Mouse (Mus musculus) MEL (cell line): ENCODE measurements around the gene Bad. TPM values are rescaled to one million over a fixed set of nuclear protein-coding genes. Genes with fewer than 3 reads are reported as not detected.
A peak's percentile ranks its signal among the peaks of the same experiment; 100 is the strongest.

Source experiments
- DNase-seq: peaks from one replicate; pipeline ENCODE4 v3.0.0; 2011; ENCODE audit warnings: low read depth, low spot score
- H3K27ac ChIP-seq: 2 replicates; pipeline ENCODE4 v1.5.1; 2012; ENCODE audit warnings: low read depth, mild to moderate bottlenecking, control low read depth, low read length, moderate library complexity; ENCODE audit not compliant: control insufficient read depth
- H3K27me3 ChIP-seq, 2 experiments: fragments of 150-350 bp in 1 of 2; sonication (generic) in 1 of 2; 2 replicates each; pipeline ENCODE4 v1.6.1; 2012; ENCODE audit warnings: low read length in 2 of 2, mild to moderate bottlenecking in 2 of 2, improper control_type of control experiment in 1 of 2, moderate library complexity in 1 of 2; ENCODE audit not compliant: insufficient read depth in 2 of 2, control insufficient read depth in 1 of 2
- H3K36me3 ChIP-seq, 2 experiments: 2 replicates each; pipeline ENCODE4 v1.6.1; 2012 to 2014; ENCODE audit warnings: low read length in 2 of 2, improper control_type of control experiment in 1 of 2, inconsistent platforms in 1 of 2, mild to moderate bottlenecking in 1 of 2; ENCODE audit not compliant: insufficient read depth in 2 of 2, control insufficient read depth in 1 of 2
- H3K4me1 ChIP-seq, 2 experiments: fragments of 150-350 bp in 1 of 2; sonication (generic) in 1 of 2; 2 replicates each; pipeline ENCODE4 v1.6.1; 2012; ENCODE audit warnings: low read length in 2 of 2, improper control_type of control experiment in 1 of 2, mild to moderate bottlenecking in 1 of 2; ENCODE audit not compliant: insufficient read depth in 2 of 2, control insufficient read depth in 1 of 2
- H3K4me3 ChIP-seq, 2 experiments: fragments of 150-350 bp in 1 of 2; sonication (generic) in 1 of 2; 2 replicates each; pipeline ENCODE4 v1.5.1; 2012; ENCODE audit warnings: low read depth in 2 of 2, low read length in 2 of 2, mild to moderate bottlenecking in 2 of 2, moderate library complexity in 2 of 2, control low read depth in 1 of 2, improper control_type of control experiment in 1 of 2; ENCODE audit not compliant: control insufficient read depth in 1 of 2, insufficient read depth in 1 of 2
- H3K79me2 ChIP-seq: 2 replicates; pipeline ENCODE4 v1.6.1; 2012; ENCODE audit warnings: mild to moderate bottlenecking, low read length, moderate library complexity; ENCODE audit not compliant: control insufficient read depth, poor library complexity, insufficient read depth
- H3K9ac ChIP-seq: 2 replicates; pipeline ENCODE4 v1.6.1; 2012; ENCODE audit warnings: low read depth, mild to moderate bottlenecking, control low read depth, low read length, moderate library complexity; ENCODE audit not compliant: control insufficient read depth, poor library complexity, severe bottlenecking
- H3K9me3 ChIP-seq: fragments of 150-350 bp; sonication (generic); replicated peaks from 2 replicates; pipeline ENCODE4 v1.6.1; 2012; ENCODE audit warnings: mild to moderate bottlenecking, low read length, improper control_type of control experiment, moderate library complexity; ENCODE audit not compliant: insufficient read depth
- CHD1 ChIP-seq: IDR thresholded peaks from 2 replicates; pipeline ENCODE4 v1.6.1; 2012; ENCODE audit warnings: low read depth, mild to moderate bottlenecking, inconsistent platforms, low read length, improper control_type of control experiment
- HCFC1 ChIP-seq: IDR thresholded peaks from 2 replicates; pipeline ENCODE4 v1.6.1; 2012; ENCODE audit warnings: low read depth, mild to moderate bottlenecking, inconsistent platforms, low read length, improper control_type of control experiment, moderate library complexity
- MAX ChIP-seq: IDR thresholded peaks from 2 replicates; pipeline ENCODE4 v1.6.1; 2011; ENCODE audit warnings: low read length, improper control_type of control experiment
- MXI1 ChIP-seq: IDR thresholded peaks from 2 replicates; pipeline ENCODE4 v1.6.1; 2011; ENCODE audit warnings: mild to moderate bottlenecking, low read depth, low read length, improper control_type of control experiment
- NELFE ChIP-seq: IDR thresholded peaks from 2 replicates; pipeline ENCODE4 v1.6.1; 2011; ENCODE audit warnings: low read depth, low read length, improper control_type of control experiment
- POLR2A ChIP-seq, 2 experiments: IDR thresholded peaks; 2 replicates each; pipeline ENCODE4 v1.6.1; 2011 to 2012; ENCODE audit warnings: low read length in 2 of 2, mild to moderate bottlenecking in 2 of 2, control low read depth in 1 of 2, improper control_type of control experiment in 1 of 2, low read depth in 1 of 2, moderate library complexity in 1 of 2; ENCODE audit not compliant: control insufficient read depth in 1 of 2, insufficient read depth in 1 of 2, poor library complexity in 1 of 2
- POLR2AphosphoS2 ChIP-seq: IDR thresholded peaks from 2 replicates; pipeline ENCODE4 v1.6.1; 2011; ENCODE audit warnings: low read length, improper control_type of control experiment
- POLR2AphosphoS5 ChIP-seq: IDR thresholded peaks from 2 replicates; pipeline ENCODE4 v1.6.1; 2012; ENCODE audit warnings: low read depth, borderline replicate concordance, mild to moderate bottlenecking, inconsistent platforms, low read length, moderate library complexity, mixed read lengths
- SIN3A ChIP-seq: IDR thresholded peaks from 2 replicates; pipeline ENCODE4 v1.6.1; 2012; ENCODE audit warnings: low read length, improper control_type of control experiment, inconsistent platforms
- TAL1 ChIP-seq: IDR thresholded peaks from 2 replicates; pipeline ENCODE4 v1.6.1; 2012; ENCODE audit warnings: mild to moderate bottlenecking, inconsistent platforms, low read length, moderate library complexity, mixed read lengths
- TBP ChIP-seq: IDR thresholded peaks from 2 replicates; pipeline ENCODE4 v1.8.0; 2011; ENCODE audit warnings: low read depth, low read length, improper control_type of control experiment
- TCF12 ChIP-seq: IDR thresholded peaks from 2 replicates; pipeline ENCODE4 v1.6.1; 2014; ENCODE audit warnings: low read depth, mild to moderate bottlenecking, inconsistent platforms, low read length, improper control_type of control experiment, moderate library complexity
- USF1 ChIP-seq: IDR thresholded peaks from 2 replicates; pipeline ENCODE4 v1.6.1; 2014; ENCODE audit warnings: low read depth, mild to moderate bottlenecking, inconsistent platforms, low read length, improper control_type of control experiment, moderate library complexity
- ZMIZ1 ChIP-seq: IDR thresholded peaks from 2 replicates; pipeline ENCODE4 v1.6.1; 2012; ENCODE audit warnings: low read depth, mild to moderate bottlenecking, inconsistent platforms, low read length, improper control_type of control experiment, moderate library complexity
- ZNF384 ChIP-seq: IDR thresholded peaks from 2 replicates; pipeline ENCODE4 v1.6.1; 2012; ENCODE audit warnings: low read depth, mild to moderate bottlenecking, inconsistent platforms, low read length, improper control_type of control experiment
- polyA plus RNA-seq, 2 experiments: library from polyadenylated mRNA; stranded (reverse) in 1 of 2; unstranded in 1 of 2; fragments of >175 nt in 1 of 2; fragments of >200 nt in 1 of 2; gene quantifications; 2 replicates each; pipeline versions ENCODE4 v1.2.1 to v1.2.4; 2012; ENCODE audit warnings: low replicate concordance in 2 of 2, low read depth in 1 of 2; ENCODE audit not compliant: insufficient read length in 2 of 2, insufficient read depth in 1 of 2, missing spikeins in 1 of 2
- total RNA-seq: library from RNA; depleted of rRNA; stranded (reverse); fragments of 300-350 nt; gene quantifications from 2 replicates; pipeline ENCODE4 v1.2.3, GENCODE M21; 2012

The Bad gene
- total and polyA plus RNA-seq, 3 experiments, result 51.7 to 69.7 TPM; not detected in 1

DNA sequence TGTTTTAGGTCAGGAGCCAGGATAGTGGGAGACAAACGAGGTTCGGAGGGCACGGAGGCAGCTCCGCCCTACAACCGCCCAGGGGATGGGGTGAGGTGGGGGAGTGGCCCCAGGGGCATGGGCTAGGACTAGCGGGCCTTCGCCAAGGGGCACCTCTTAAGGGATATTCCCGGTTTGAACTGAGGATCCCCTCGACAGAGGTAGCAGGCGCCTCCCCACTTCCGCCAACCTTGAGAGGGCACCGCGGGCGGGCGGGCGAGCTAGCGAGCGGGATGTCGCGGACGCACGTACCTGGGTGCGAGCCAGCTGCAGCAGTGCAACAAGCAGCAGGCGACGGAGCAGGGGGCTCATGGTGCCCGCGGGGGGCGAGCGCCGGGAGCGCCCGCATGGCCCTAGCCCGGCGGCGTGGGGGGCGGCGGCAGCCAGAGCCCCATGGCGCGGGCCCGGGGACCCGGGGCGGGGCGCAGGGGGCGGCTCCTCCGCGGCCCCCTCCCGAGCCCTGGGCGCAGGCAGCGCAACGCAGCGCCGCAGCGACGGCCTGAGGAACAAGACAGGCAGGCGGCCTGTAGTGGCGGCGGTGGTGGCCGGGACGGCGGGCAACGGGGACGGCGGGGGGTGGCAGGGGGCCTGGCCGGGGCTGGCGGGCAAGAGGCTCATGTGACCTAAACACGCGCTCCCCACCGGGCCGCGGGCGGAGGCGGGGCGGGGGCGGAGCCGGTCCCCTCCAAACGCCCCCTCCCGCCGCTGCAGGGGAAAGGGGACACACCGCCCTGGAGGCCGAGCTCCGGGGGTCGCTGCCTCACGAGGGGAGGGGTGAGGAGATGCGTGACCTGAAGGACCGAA lies 45.6 kb downstream of the Bad start, which contains the start of gene Vegfb:
Vegfb (minus strand) TSS at position 591 of the 843 bp plus-strand sequence.
- no peaks in the 10 kb centered on the region for H3K9me3 ChIP-seq
- peak within 1 kb of the TSS; percentile 55 for H3K27ac ChIP-seq
- peaks cover 0 to 7% of the 10 kb centered on the region in 2 experiments; a peak in 2 of 4 replicates for H3K36me3 ChIP-seq
- peak within 1 kb of the TSS; percentile 78 to 85 for H3K4me3 ChIP-seq
- H3K79me2 ChIP-seq, result peaks cover 7% of the 10 kb centered on the region; the same call in 1 of the 2 replicates
- TF ChIP-seq USF1, result peak; percentile 79
- no peak for TF ChIP-seq TAL1
- peak; percentile 35 for TF ChIP-seq NELFE
- no peak for TF ChIP-seq TBP
- TF ChIP-seq MXI1, result peak; percentile 58; the same call in 1 of the 2 replicates
- 0 out of 2 replicates have a peak, but pooled peaks have one; percentile 32 for TF ChIP-seq POLR2AphosphoS2
- no peak for TF ChIP-seq TCF12
- no peak; the same call in 1 of the 2 replicates for TF ChIP-seq ZMIZ1
- TF ChIP-seq SIN3A, result peak; percentile 39; the same call in 1 of the 2 replicates
- peak; percentile 24 for TF ChIP-seq HCFC1
- no peak for TF ChIP-seq POLR2AphosphoS5
- TF ChIP-seq POLR2A (IDR thresholded peaks at IDR 0.05; ENCODE audit: control insufficient read depth in 1 of 2, insufficient read depth in 1 of 2, low read depth in 1 of 2, low read length in 2 of 2, poor library complexity in 1 of 2), result peak in 1 of 2 experiments; percentile 52; a peak in 2 of 4 replicates
- TF ChIP-seq ZNF384, result no peak
- DNase-seq, result peak; percentile 68
- no peaks in the 10 kb centered on the region for H3K27me3 ChIP-seq
- H3K9ac ChIP-seq, result peak within 1 kb of the TSS; percentile 94
- peaks cover 12 to 18% of the 10 kb centered on the region in 2 experiments for H3K4me1 ChIP-seq

DNA sequence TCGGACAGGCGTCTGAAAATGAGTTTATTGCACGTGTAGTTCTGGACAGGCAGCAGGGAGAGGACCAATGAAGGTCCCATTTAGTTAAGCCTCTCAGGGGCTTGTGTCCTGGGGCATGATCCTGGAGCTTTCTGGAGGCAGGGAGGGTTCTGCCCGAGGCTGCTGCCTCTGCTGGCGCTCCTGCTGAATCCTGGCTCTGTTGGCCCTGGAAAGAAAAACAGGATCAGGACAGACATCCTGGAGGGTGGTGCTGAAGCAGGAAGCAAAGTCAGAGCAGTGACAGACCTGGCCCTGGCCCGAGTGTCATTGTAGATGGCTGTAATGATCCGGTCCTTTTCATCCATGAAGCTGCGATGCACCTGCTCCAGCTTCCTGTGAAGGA lies 46.2 kb downstream of the Bad start:
- Histone ChIP-seq H3K4me3 (peak overlapping the region; percentile 78 to 85), H3K79me2 (peaks cover 7% of the 10 kb centered on the region; the same call in 1 of the 2 replicates), H3K9me3 (no peaks in the 10 kb centered on the region), H3K27me3 (no peaks in the 10 kb centered on the region), H3K9ac (peak overlapping the region; percentile 94), H3K4me1 (peaks cover 12 to 19% of the 10 kb centered on the region in 2 experiments), H3K36me3 (peaks cover 0 to 7% of the 10 kb centered on the region in 2 experiments; a peak in 2 of 4 replicates), H3K27ac (peak overlapping the region; percentile 40)
- TF ChIP-seq MAX (peak; percentile 18; the same call in 1 of the 2 replicates), CHD1 (no peak), SIN3A (peak; percentile 11; the same call in 1 of the 2 replicates)
- no peak for DNase-seq
